Mouse (Mus musculus): ENCODE measurements around the gene Jarid2.

- TF ChIP-seq CTCF (IDR thresholded peaks at IDR 0.05; ENCODE audit: borderline replicate concordance, insufficient read depth, low read depth, low read length) = no peak
- TF ChIP-seq POLR2A (IDR thresholded peaks at IDR 0.05; ENCODE audit: borderline replicate concordance, insufficient read depth, low read length) = no peak
Observed at GRCm38 (mm10) chr13:44811021-44811420, 81.7 kb downstream of the Jarid2 start.

All from cerebellum, adult 2 months (tissue).